Mouse (Mus musculus): ENCODE measurements at regions not wholly inside any gene's neighbourhood (a gene's known extent, or its start where the extent isn't known, plus 50 kb on each side); places are given as distances from the start of the nearest gene placed in this dataset.

GRCm38 (mm10) chr6:26033392-26033791, 224.3 kb upstream of the Pot1a start:
- DNase-seq = no peak
- no peak for ATAC-seq (ENCODE audit: low FRiP score, low TSS enrichment)
- WGBS = 87% methylated on average over 2 of the region's 2 CpGs
- H3K27ac ChIP-seq (replicated peaks; ENCODE audit: low read depth, low read length) = no peak overlapping the region
- H3K9me3 ChIP-seq (ENCODE audit: control insufficient read depth, low read length) = no peaks in the 10 kb centered on the region
- no peaks in the 10 kb centered on the region for H3K27me3 ChIP-seq (ENCODE audit: control insufficient read depth, insufficient read depth, low read length)
- no peaks in the 10 kb centered on the region for H3K36me3 ChIP-seq (ENCODE audit: control insufficient read depth, insufficient read depth, low read length)
- no peak overlapping the region for H3K4me3 ChIP-seq (replicated peaks; ENCODE audit: low read depth, low read length)
- H3K4me1 ChIP-seq (ENCODE audit: control insufficient read depth, insufficient read depth, low read length) = no peaks in the 10 kb centered on the region
- H3K4me2 ChIP-seq (ENCODE audit: low read length) = no peak overlapping the region
- H3K9ac ChIP-seq (replicated peaks; ENCODE audit: low read length) = no peak overlapping the region

DNA sequence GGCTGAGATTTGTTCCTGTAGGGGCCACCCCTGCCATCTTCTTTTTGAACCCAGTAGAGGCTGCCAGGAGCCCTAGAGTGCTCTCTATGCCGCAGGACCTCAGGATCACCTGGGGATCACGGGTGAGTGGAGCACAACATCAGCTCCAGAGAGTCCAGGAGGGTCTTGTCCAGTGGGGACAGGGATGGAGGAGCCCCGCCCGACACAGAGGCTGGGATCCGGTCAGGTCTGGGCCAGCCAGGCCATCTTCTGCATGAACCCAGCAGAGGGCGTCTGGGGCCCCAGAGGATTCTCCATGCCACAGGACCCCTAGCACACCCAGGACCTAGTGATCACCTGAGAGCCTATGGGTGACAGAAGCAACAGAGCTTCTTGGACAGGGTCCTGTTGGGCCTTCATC, 206.3 kb upstream of the Pot1a start:
- no peak overlapping the region for H3K27ac ChIP-seq (replicated peaks; ENCODE audit: low read depth, low read length)
- H3K9ac ChIP-seq (replicated peaks; ENCODE audit: low read length) = no peak overlapping the region
- ATAC-seq (ENCODE audit: low FRiP score, low TSS enrichment) (no peak), DNase-seq (no peak)
- no peaks in the 10 kb centered on the region for H3K4me1 ChIP-seq (ENCODE audit: control insufficient read depth, insufficient read depth, low read length)
- H3K27me3 ChIP-seq (ENCODE audit: control insufficient read depth, insufficient read depth, low read length) = no peaks in the 10 kb centered on the region
- no peaks in the 10 kb centered on the region for H3K36me3 ChIP-seq (ENCODE audit: control insufficient read depth, insufficient read depth, low read length)
- 87% methylated on average over 6 of the region's 6 CpGs for WGBS
- H3K9me3 ChIP-seq (ENCODE audit: control insufficient read depth, low read length) = no peaks in the 10 kb centered on the region
- no peak overlapping the region for H3K4me3 ChIP-seq (replicated peaks; ENCODE audit: low read depth, low read length)
- H3K4me2 ChIP-seq (ENCODE audit: low read length) = no peak overlapping the region

- DNase-seq (no peak), ATAC-seq (ENCODE audit: low FRiP score, low TSS enrichment) (no peak)
- 72% methylated on average over 1 of the region's 1 CpGs for WGBS
- no peak overlapping the region for H3K27ac ChIP-seq (replicated peaks; ENCODE audit: low read depth, low read length)
- H3K4me2 ChIP-seq (ENCODE audit: low read length) = no peak overlapping the region
- H3K36me3 ChIP-seq (ENCODE audit: control insufficient read depth, insufficient read depth, low read length) = no peaks in the 10 kb centered on the region
- H3K4me3 ChIP-seq (replicated peaks; ENCODE audit: low read depth, low read length) = no peak overlapping the region
- H3K9ac ChIP-seq (replicated peaks; ENCODE audit: low read length) = no peak overlapping the region
- H3K4me1 ChIP-seq (ENCODE audit: control insufficient read depth, insufficient read depth, low read length) = no peaks in the 10 kb centered on the region
- H3K27me3 ChIP-seq (ENCODE audit: control insufficient read depth, insufficient read depth, low read length) = no peaks in the 10 kb centered on the region
- H3K9me3 ChIP-seq (ENCODE audit: control insufficient read depth, low read length) = no peaks in the 10 kb centered on the region
These were observed 185.0 kb upstream of the Pot1a start for GRCm38 (mm10) chr6:25994044-25994443.

DNA sequence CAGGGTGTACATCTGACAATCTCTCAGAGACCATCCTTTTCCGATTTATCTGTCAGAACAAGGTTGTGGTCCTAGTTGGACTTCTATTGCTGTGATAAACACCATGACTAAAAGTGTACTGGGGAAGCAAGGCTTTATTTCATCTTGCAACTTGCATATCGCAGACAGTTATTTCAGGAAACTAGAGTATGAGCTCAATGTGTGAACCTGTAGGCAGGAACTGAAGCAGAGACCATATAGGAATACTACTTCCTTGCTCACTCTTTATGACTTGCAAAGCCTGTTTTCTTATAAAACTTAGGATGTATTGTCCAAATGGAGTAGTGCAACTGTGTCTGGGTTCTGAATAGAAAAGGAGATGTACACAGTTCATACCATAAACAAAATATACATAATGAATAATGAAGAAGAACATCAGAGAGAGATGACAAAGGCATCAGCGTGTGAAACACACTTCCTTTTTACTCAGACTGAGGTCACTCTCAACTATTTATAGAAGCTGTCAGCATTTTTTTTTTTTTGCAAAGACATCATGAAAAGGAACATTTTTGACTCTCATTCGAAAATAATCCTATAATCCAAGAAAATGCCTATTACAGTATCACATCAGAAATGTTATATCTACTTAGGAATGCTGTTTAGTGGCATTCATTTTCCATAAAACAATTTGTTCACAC, 169.3 kb upstream of the Pot1a start:
- H3K4me3 ChIP-seq (replicated peaks; ENCODE audit: low read depth, low read length) = no peak overlapping the region
- no peak for ATAC-seq (ENCODE audit: low FRiP score, low TSS enrichment)
- no peaks in the 10 kb centered on the region for H3K9me3 ChIP-seq (ENCODE audit: control insufficient read depth, low read length)
- DNase-seq = no peak
- no peak overlapping the region for H3K9ac ChIP-seq (replicated peaks; ENCODE audit: low read length)
- no peaks in the 10 kb centered on the region for H3K36me3 ChIP-seq (ENCODE audit: control insufficient read depth, insufficient read depth, low read length)
- H3K27ac ChIP-seq (replicated peaks; ENCODE audit: low read depth, low read length) = no peak overlapping the region
- no peaks in the 10 kb centered on the region for H3K4me1 ChIP-seq (ENCODE audit: control insufficient read depth, insufficient read depth, low read length)
- no peak overlapping the region for H3K4me2 ChIP-seq (ENCODE audit: low read length)
- no peaks in the 10 kb centered on the region for H3K27me3 ChIP-seq (ENCODE audit: control insufficient read depth, insufficient read depth, low read length)
- 75% methylated on average over 4 of the region's 4 CpGs for WGBS

GRCm38 (mm10) chr6:25965452-25965851, 156.4 kb upstream of the Pot1a start:
- Histone ChIP-seq H3K4me2 (ENCODE audit: low read length) (no peak overlapping the region), H3K36me3 (ENCODE audit: control insufficient read depth, insufficient read depth, low read length) (no peaks in the 10 kb centered on the region), H3K9ac (replicated peaks; ENCODE audit: low read length) (no peak overlapping the region), H3K9me3 (ENCODE audit: control insufficient read depth, low read length) (no peaks in the 10 kb centered on the region), H3K4me3 (replicated peaks; ENCODE audit: low read depth, low read length) (no peak overlapping the region), H3K27ac (replicated peaks; ENCODE audit: low read depth, low read length) (no peak overlapping the region), H3K27me3 (ENCODE audit: control insufficient read depth, insufficient read depth, low read length) (no peaks in the 10 kb centered on the region), H3K4me1 (ENCODE audit: control insufficient read depth, insufficient read depth, low read length) (no peaks in the 10 kb centered on the region)
- ATAC-seq (ENCODE audit: low FRiP score, low TSS enrichment) = no peak
- DNase-seq = no peak
- 83% methylated on average over 3 of the region's 3 CpGs for WGBS

GRCm38 (mm10) chr6:25931148-25931553, 122.1 kb upstream of the Pot1a start:
- no peak for ATAC-seq (ENCODE audit: low FRiP score, low TSS enrichment)
- H3K27ac ChIP-seq (replicated peaks; ENCODE audit: low read depth, low read length) = no peak overlapping the region
- no peak overlapping the region for H3K4me2 ChIP-seq (ENCODE audit: low read length)
- H3K4me3 ChIP-seq (replicated peaks; ENCODE audit: low read depth, low read length) = no peak overlapping the region
- DNase-seq = no peak
- no peaks in the 10 kb centered on the region for H3K36me3 ChIP-seq (ENCODE audit: control insufficient read depth, insufficient read depth, low read length)
- H3K9ac ChIP-seq (replicated peaks; ENCODE audit: low read length) = no peak overlapping the region
- 96% methylated on average over 10 of the region's 10 CpGs for WGBS
- H3K9me3 ChIP-seq (ENCODE audit: control insufficient read depth, low read length) = no peaks in the 10 kb centered on the region
- H3K27me3 ChIP-seq (ENCODE audit: control insufficient read depth, insufficient read depth, low read length) = no peaks in the 10 kb centered on the region
- H3K4me1 ChIP-seq (ENCODE audit: control insufficient read depth, insufficient read depth, low read length) = no peaks in the 10 kb centered on the region

DNA sequence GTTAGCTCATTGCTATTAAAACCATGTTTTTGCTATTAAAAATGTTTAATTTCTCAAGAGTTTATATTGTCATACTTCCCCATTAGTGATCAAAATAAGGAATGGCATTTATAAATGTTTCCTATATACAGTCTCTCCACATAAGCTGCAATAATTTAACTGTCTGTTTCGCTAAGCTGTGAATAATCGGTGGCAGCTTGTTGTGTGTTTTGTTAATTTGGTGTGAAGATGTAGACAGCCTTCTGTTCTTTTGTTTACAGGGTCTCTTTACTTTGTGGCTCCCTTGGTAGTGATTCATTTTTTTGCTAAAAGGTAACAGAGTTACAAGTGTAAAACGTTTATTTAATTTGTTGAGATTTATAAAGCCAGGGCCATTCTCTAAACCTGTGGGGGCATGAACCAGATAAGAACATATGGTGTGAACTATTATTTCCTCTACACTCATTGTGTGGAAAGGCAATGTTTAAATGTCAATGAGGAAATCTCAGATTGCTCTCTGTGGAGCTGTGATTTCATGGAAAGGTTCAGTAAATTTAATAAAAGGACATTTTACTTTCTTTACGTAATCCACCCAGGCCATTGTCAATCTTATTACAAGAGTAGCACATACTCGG, 108.9 kb upstream of the Pot1a start:
- Histone ChIP-seq H3K4me1 (ENCODE audit: control insufficient read depth, insufficient read depth, low read length) (no peaks in the 10 kb centered on the region), H3K4me3 (replicated peaks; ENCODE audit: low read depth, low read length) (no peak overlapping the region), H3K9ac (replicated peaks; ENCODE audit: low read length) (no peak overlapping the region), H3K27ac (replicated peaks; ENCODE audit: low read depth, low read length) (no peak overlapping the region), H3K4me2 (ENCODE audit: low read length) (no peak overlapping the region), H3K27me3 (ENCODE audit: control insufficient read depth, insufficient read depth, low read length) (no peaks in the 10 kb centered on the region), H3K36me3 (ENCODE audit: control insufficient read depth, insufficient read depth, low read length) (no peaks in the 10 kb centered on the region), H3K9me3 (ENCODE audit: control insufficient read depth, low read length) (no peaks in the 10 kb centered on the region)
- 57% methylated on average over 5 of the region's 5 CpGs for WGBS
- DNase-seq (no peak), ATAC-seq (ENCODE audit: low FRiP score, low TSS enrichment) (no peak)

GRCm38 (mm10) chr6:25914122-25914521, 105.1 kb upstream of the Pot1a start:
- no peak overlapping the region for H3K4me3 ChIP-seq (replicated peaks; ENCODE audit: low read depth, low read length)
- no peaks in the 10 kb centered on the region for H3K27me3 ChIP-seq (ENCODE audit: control insufficient read depth, insufficient read depth, low read length)
- DNase-seq = no peak
- no peak for ATAC-seq (ENCODE audit: low FRiP score, low TSS enrichment)
- no peaks in the 10 kb centered on the region for H3K9me3 ChIP-seq (ENCODE audit: control insufficient read depth, low read length)
- H3K4me1 ChIP-seq (ENCODE audit: control insufficient read depth, insufficient read depth, low read length) = no peaks in the 10 kb centered on the region
- no peak overlapping the region for H3K9ac ChIP-seq (replicated peaks; ENCODE audit: low read length)
- H3K4me2 ChIP-seq (ENCODE audit: low read length) = no peak overlapping the region
- H3K36me3 ChIP-seq (ENCODE audit: control insufficient read depth, insufficient read depth, low read length) = no peaks in the 10 kb centered on the region
- no peak overlapping the region for H3K27ac ChIP-seq (replicated peaks; ENCODE audit: low read depth, low read length)
- WGBS = 90% methylated on average over 2 of the region's 2 CpGs

DNA sequence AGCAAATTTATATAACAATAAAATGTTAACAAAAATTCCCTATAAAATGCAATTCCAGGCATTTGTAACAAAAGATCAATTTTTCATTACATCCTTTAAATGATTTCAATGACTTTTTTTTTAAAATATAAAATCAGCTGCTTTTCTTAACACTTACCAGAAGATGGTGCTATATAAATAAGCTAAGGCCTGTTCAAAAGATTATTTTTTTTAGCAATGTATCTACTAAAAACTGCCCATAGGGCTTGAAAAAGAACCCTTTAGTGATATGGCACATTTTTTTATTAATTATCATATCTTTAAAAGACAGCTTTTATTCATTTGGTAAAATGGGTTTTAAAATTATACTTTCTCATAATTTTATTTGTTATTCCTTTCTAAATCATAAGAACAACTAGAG, 90.9 kb upstream of the Pot1a start:
- Histone ChIP-seq H3K9ac (replicated peaks; ENCODE audit: low read length) (no peak overlapping the region), H3K4me3 (replicated peaks; ENCODE audit: low read depth, low read length) (no peak overlapping the region), H3K27me3 (ENCODE audit: control insufficient read depth, insufficient read depth, low read length) (no peaks in the 10 kb centered on the region), H3K9me3 (ENCODE audit: control insufficient read depth, low read length) (no peaks in the 10 kb centered on the region), H3K4me2 (ENCODE audit: low read length) (no peak overlapping the region), H3K4me1 (ENCODE audit: control insufficient read depth, insufficient read depth, low read length) (no peaks in the 10 kb centered on the region), H3K36me3 (ENCODE audit: control insufficient read depth, insufficient read depth, low read length) (no peaks in the 10 kb centered on the region), H3K27ac (replicated peaks; ENCODE audit: low read depth, low read length) (no peak overlapping the region)
- ATAC-seq (ENCODE audit: low FRiP score, low TSS enrichment) (no peak), DNase-seq (peak; percentile 55)

Measured in midbrain, embryonic 14.5 days (tissue).